Mouse (Mus musculus) lung, adult 2 months (tissue): ENCODE measurements at regions not wholly inside any gene's neighbourhood (a gene's known extent, or its start where the extent isn't known, plus 50 kb on each side); places are given as distances from the start of the nearest gene placed in this dataset.

Experiments
- DNase-seq: peaks from one replicate; pipeline ENCODE4 v3.0.0; 2022
- H3K4me1 ChIP-seq: fragments of 200-500 bp; 2 replicates; pipeline ENCODE4 v1.6.1; 2011; ENCODE audit warnings: low read length; ENCODE audit not compliant: control insufficient read depth, insufficient read depth
- H3K4me3 ChIP-seq: fragments of 200-500 bp; replicated peaks from 2 replicates; pipeline ENCODE3; 2011; ENCODE audit warnings: low read depth, mild to moderate bottlenecking, control low read depth, low read length; ENCODE audit errors: extremely low read depth
- CTCF ChIP-seq: fragments of 200-500 bp; IDR thresholded peaks from 2 replicates; pipeline ENCODE4 v1.5.1; 2011; ENCODE audit warnings: mild to moderate bottlenecking, low read length, control low read depth; ENCODE audit not compliant: insufficient read depth
- POLR2A ChIP-seq: fragments of 200-500 bp; IDR thresholded peaks from 2 replicates; pipeline ENCODE4 v1.6.1; 2011; ENCODE audit warnings: low read depth, mild to moderate bottlenecking, control low read depth, low read length, borderline replicate concordance; ENCODE audit errors: extremely low read depth
- WGBS: fragments of 180-500 bp; shearing (Covaris S2); methylation state at CpG from one replicate; pipeline ENCODE4 v1.1.7; 2018; 5-methylcytosine and 5-hydroxymethylcytosine counted together

GRCm38 (mm10) chr16:24258991-24259390 is 134.3 kb upstream of the Lpp start:
- WGBS, result 67% methylated on average over 1 of the region's 1 CpGs
- no peak for TF ChIP-seq POLR2A
- no peak for TF ChIP-seq CTCF
- Histone ChIP-seq H3K4me3 (no peak overlapping the region), H3K4me1 (no peaks in the 10 kb centered on the region)
- no peak for DNase-seq

DNA sequence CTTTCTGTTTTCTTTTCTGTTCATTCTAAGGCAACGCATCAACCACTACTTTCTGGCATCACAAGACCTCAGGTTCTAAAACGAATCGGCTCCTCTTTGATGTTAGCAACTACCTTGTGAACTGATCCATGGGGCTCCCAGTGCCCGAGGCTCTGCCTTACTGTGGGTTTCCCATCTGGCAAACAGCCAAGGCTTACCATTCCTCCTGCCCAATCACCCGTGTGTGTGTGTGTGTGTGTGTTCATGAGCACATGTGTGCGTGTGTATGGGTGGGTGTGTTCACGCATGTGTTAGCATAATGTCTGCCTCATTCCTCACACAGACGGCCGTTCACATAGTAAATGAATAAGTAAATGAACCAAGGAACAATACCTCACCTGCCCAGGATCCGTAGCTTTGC is 138.3 kb upstream of the Lpp start:
- Histone ChIP-seq H3K4me1 (no peaks in the 10 kb centered on the region), H3K4me3 (no peak overlapping the region)
- no peak for DNase-seq
- 73% methylated on average over 10 of the region's 10 CpGs for WGBS
- TF ChIP-seq POLR2A, result no peak
- TF ChIP-seq CTCF, result no peak

- Histone ChIP-seq H3K4me3 (no peak overlapping the region), H3K4me1 (no peaks in the 10 kb centered on the region)
- no peak for DNase-seq
- no peak for TF ChIP-seq CTCF
- no peak for TF ChIP-seq POLR2A
Observed at GRCm38 (mm10) chr16:24254590-24254989, 138.7 kb upstream of the Lpp start.

DNA sequence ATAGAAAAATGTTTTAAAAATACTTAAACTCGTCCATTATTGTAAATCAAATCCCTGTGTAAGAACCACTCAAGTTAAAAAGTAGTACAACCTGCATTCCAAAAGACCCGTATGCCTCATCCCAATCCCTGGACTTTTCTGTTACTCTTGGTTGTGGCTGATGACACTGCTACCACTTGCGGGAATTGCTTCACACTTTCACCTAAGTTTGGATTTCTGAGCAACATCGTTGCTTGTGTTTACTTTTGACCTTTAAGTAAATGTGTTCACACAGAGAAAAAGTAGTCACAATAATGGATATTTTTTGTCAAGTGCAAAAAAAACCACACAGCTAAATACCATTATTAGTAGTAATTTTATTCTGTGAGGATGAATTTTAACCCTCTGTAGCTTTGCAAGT is 139.2 kb upstream of the Lpp start:
- DNase-seq, result no peak
- no peaks in the 10 kb centered on the region for H3K4me1 ChIP-seq
- TF ChIP-seq POLR2A, result no peak
- TF ChIP-seq CTCF, result no peak
- 59% methylated on average over 4 of the region's 4 CpGs for WGBS
- H3K4me3 ChIP-seq, result no peak overlapping the region

DNA sequence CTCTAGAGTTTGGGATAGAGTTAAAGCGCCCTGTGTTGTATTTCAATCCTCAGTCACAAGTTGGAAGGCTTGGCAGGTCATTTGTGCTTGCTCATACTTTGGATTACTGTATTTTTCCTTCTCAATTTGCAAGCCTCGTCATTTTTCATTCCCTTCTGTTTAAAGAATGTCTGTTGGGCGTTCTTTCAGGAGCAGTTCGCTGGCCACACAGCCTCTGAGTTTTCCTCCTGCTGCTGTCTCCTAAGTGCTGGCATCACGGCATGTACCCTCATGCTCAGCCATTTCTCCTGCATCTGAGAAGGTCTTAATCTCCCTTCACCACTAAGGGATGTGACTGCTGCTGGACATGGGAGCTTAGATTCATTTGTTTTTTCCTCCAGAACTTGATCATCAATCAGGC is 146.0 kb upstream of the Lpp start:
- no peak for DNase-seq
- 51% methylated on average over 5 of the region's 5 CpGs for WGBS
- H3K4me1 ChIP-seq, result no peaks in the 10 kb centered on the region

GRCm38 (mm10) chr16:24238075-24238555 is 155.2 kb upstream of the Lpp start:
- TF ChIP-seq POLR2A (no peak), CTCF (no peak)
- no peak overlapping the region for H3K4me3 ChIP-seq
- WGBS, result 39% methylated on average over 3 of the region's 3 CpGs
- peaks cover 8% of the 10 kb centered on the region for H3K4me1 ChIP-seq
- DNase-seq, result peak; percentile 39

More for the DNA sequence above, 146.0 kb upstream of the Lpp start:
- TF ChIP-seq POLR2A (no peak), CTCF (no peak)
- no peak overlapping the region for H3K4me3 ChIP-seq

DNA sequence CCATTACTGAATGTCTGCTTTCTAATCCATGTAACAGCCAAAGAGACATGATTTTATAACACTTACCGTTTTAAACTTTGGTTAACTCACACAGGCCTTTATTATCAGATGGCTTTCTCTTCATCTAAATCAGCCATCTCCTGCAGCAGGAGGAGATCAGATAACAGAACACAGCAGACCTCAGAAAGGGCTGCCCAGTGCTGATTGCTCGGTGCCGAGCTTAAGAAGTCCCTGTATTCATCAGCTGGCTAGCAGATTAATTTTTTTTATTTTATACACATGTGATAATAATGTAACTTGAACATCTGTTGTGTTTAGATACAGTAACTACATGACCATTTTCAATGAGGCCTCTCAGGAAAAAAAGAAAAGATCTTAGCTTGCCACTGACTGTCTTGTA is 155.9 kb upstream of the Lpp start:
- Histone ChIP-seq H3K4me1 (peaks cover 8% of the 10 kb centered on the region), H3K4me3 (no peak overlapping the region)
- no peak for TF ChIP-seq POLR2A
- no peak for TF ChIP-seq CTCF
- DNase-seq, result no peak
- WGBS, result 75% methylated on average over 3 of the region's 3 CpGs

GRCm38 (mm10) chr16:24237013-24237412 is 156.3 kb upstream of the Lpp start:
- WGBS, result 96% methylated on average over 3 of the region's 3 CpGs
- H3K4me3 ChIP-seq, result no peak overlapping the region
- no peak for DNase-seq
- TF ChIP-seq CTCF (no peak), POLR2A (no peak)
- H3K4me1 ChIP-seq, result peaks cover 8% of the 10 kb centered on the region

DNA sequence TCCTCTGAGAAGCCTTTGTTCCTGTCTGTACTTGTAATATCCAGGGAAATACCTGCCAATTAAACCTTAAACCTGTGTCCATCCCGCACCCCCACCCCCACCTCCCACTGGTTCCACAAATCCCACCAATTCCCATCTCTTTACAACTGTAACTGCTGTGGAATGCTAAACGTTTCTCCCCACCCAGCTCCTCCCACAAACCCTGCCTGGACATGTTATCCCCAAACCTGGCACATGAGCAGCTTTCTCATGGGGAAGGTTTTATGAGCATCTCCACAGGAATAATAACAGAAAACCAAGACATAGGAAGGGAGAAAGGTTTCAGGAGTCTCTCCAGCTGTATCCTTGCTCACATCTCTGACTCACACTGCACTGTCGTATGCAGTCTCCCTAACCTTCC is 156.8 kb upstream of the Lpp start:
- 78% methylated on average over 3 of the region's 3 CpGs for WGBS
- no peak for TF ChIP-seq POLR2A
- TF ChIP-seq CTCF, result no peak
- Histone ChIP-seq H3K4me3 (no peak overlapping the region), H3K4me1 (peaks cover 8% of the 10 kb centered on the region)
- DNase-seq, result no peak

DNA sequence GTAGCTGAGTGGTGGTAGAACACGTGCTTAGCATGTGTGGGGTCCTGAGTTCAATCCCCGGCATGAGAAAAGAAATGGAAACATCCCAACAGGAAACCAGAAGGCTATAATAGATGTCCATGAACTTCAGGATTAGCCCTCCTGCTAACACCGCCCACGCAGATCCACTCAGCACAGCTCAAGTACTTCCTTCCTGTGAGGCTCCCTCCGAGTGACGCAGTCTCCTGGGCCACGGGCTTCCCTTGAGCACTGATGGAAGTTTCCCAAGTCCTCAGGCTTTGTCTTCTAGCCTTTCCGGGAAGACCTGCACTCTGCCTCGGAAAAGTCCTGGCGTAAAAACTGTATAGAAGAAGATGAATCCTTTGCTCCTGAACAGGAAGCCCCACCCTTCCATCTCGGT is 158.5 kb upstream of the Lpp start:
- DNase-seq, result no peak
- peaks cover 8% of the 10 kb centered on the region for H3K4me1 ChIP-seq
- WGBS, result 42% methylated on average over 11 of the region's 11 CpGs
- no peak overlapping the region for H3K4me3 ChIP-seq
- TF ChIP-seq CTCF, result no peak
- TF ChIP-seq POLR2A, result no peak

GRCm38 (mm10) chr16:24232001-24232530 is 161.2 kb upstream of the Lpp start:
- no peak overlapping the region for H3K4me3 ChIP-seq
- 0 out of 2 replicates have a peak, but pooled peaks cover 5% of the 10 kb centered on the region for H3K4me1 ChIP-seq
- WGBS, result 79% methylated on average over 6 of the region's 6 CpGs
- DNase-seq, result no peak
- TF ChIP-seq POLR2A (no peak), CTCF (no peak)
